In genomic region chr3:137864124-137864987, GRCm38 (mm10) we compare ENCODE assay signal across 8 mouse cellular contexts. TPM values are rescaled to one million over a fixed set of nuclear protein-coding genes. Genes with fewer than 3 reads are reported as not detected.
DNase-seq lines count a peak whose midpoint lies in the region; ATAC-seq and TF ChIP-seq lines count a peak whose summit lies in the region.

Gene H2afz, plus strand, starts transcription at chr3:137864487.

- no peaks in the 10 kb centered on the region for H3K27me3 ChIP-seq in E14TG2a.4 (ENCODE audit: insufficient read depth, low read length)
- no peaks in the 10 kb centered on the region for H3K27me3 ChIP-seq in forebrain, embryonic 13.5 days
- H3K27me3 ChIP-seq in liver, postnatal 0 days (ENCODE audit: insufficient read depth, low read length) = no peaks in the 10 kb centered on the region
- H3K27me3 ChIP-seq in neural tube, embryonic 14.5 days (ENCODE audit: control insufficient read depth, insufficient read depth, low read length) = no peaks in the 10 kb centered on the region

- no peak for TF ChIP-seq CTCF in E14TG2a.4 (conservative IDR thresholded peaks at IDR 0.05; ENCODE audit: low read length)
- peak; percentile 39; the same call in 1 of the 2 replicates for TF ChIP-seq CTCF in liver, postnatal 0 days (IDR thresholded peaks at IDR 0.05; ENCODE audit: low read depth)

- peak; percentile 96 for DNase-seq in c-Kit-positive CD71-positive TER-119-positive erythroid progenitor cells, embryonic 14.5 days (ENCODE audit: low spot score)
- DNase-seq in heart, postnatal 10 days = peak; percentile 99
- peak; percentile 86 for DNase-seq in large intestine, adult 2 months (ENCODE audit: low read depth, low spot score)
- peak; percentile 98 for DNase-seq in liver, postnatal 0 days
- DNase-seq in testis, postnatal 10 days (ENCODE audit: low spot score) = peak; percentile 99

- 0% methylated on average over 56 of the region's 115 CpGs for WGBS in forebrain, embryonic 13.5 days
- 1% methylated on average over 104 of the region's 115 CpGs for WGBS in large intestine, adult 2 months
- WGBS in liver, postnatal 0 days (ENCODE audit: insufficient replicate concordance) = 2% methylated on average over 60 of the region's 115 CpGs
- WGBS in neural tube, embryonic 14.5 days = under 1% methylated on average over 82 of the region's 115 CpGs

- H3K4me1 ChIP-seq in E14TG2a.4 (replicated peaks; ENCODE audit: low read depth, low read length) = peaks cover 25% of the 10 kb centered on the region
- H3K4me1 ChIP-seq in forebrain, embryonic 13.5 days = peaks cover 32% of the 10 kb centered on the region
- H3K4me1 ChIP-seq in liver, postnatal 0 days (ENCODE audit: insufficient read depth) = peaks cover 24% of the 10 kb centered on the region
- H3K4me1 ChIP-seq in neural tube, embryonic 14.5 days (ENCODE audit: control insufficient read depth, insufficient read depth, low read length) = peaks cover 11% of the 10 kb centered on the region; the same call in 1 of the 2 replicates

- no peak; the same call in 1 of the 2 replicates for TF ChIP-seq EP300 in liver, postnatal 0 days (IDR thresholded peaks at IDR 0.05; ENCODE audit: low read depth)

- peaks cover 20% of the 10 kb centered on the region for H3K36me3 ChIP-seq in E14TG2a.4 (ENCODE audit: insufficient read depth, low read length)
- H3K36me3 ChIP-seq in forebrain, embryonic 13.5 days (ENCODE audit: poor library complexity, severe bottlenecking) = 0 out of 2 replicates have a peak, but pooled peaks cover 10% of the 10 kb centered on the region
- H3K36me3 ChIP-seq in liver, postnatal 0 days (replicated peaks; ENCODE audit: insufficient read depth, low read length) = peaks cover 8% of the 10 kb centered on the region
- H3K36me3 ChIP-seq in neural tube, embryonic 14.5 days (ENCODE audit: control insufficient read depth, insufficient read depth, low read length) = no peaks in the 10 kb centered on the region

- intact Hi-C loops in heart, postnatal 10 days (cut with DNase I) = loop anchor here (1.0 to 10.0 kb wide), 3 partner anchors 54 to 660 kb away; partner anchors contain the start of genes Eif4e, Lamtor3 and Trmt10a

- peak within 1 kb of the TSS; percentile 64 for H3K4me2 ChIP-seq in forebrain, embryonic 13.5 days
- peak within 1 kb of the TSS; percentile 89 for H3K4me2 ChIP-seq in liver, postnatal 0 days (ENCODE audit: low read depth, low read length)
- H3K4me2 ChIP-seq in neural tube, embryonic 14.5 days (ENCODE audit: low read depth, low read length) = peak within 1 kb of the TSS; percentile 60

- H3K9ac ChIP-seq in forebrain, embryonic 13.5 days = peak within 1 kb of the TSS; percentile 98
- H3K9ac ChIP-seq in liver, postnatal 0 days (replicated peaks) = peak within 1 kb of the TSS; percentile 95
- H3K9ac ChIP-seq in neural tube, embryonic 14.5 days (replicated peaks; ENCODE audit: low read depth, low read length) = peak within 1 kb of the TSS; percentile 83

- ATAC-seq in forebrain, embryonic 13.5 days = peak; percentile 95
- peak; percentile 89 for ATAC-seq in liver, postnatal 0 days
- ATAC-seq in neural tube, embryonic 14.5 days (ENCODE audit: low read depth) = peak; percentile 94

- peak within 1 kb of the TSS; percentile 94 for H3K4me3 ChIP-seq in E14TG2a.4 (replicated peaks; ENCODE audit: low read length)
- peak within 1 kb of the TSS; percentile 85 for H3K4me3 ChIP-seq in forebrain, embryonic 13.5 days
- H3K4me3 ChIP-seq in liver, postnatal 0 days (ENCODE audit: low read depth, low read length) = peak within 1 kb of the TSS; percentile 89
- H3K4me3 ChIP-seq in neural tube, embryonic 14.5 days (ENCODE audit: low read depth, low read length) = peak within 1 kb of the TSS; percentile 74

- peak within 1 kb of the TSS; percentile 98 for H3K27ac ChIP-seq in forebrain, embryonic 13.5 days
- peak within 1 kb of the TSS; percentile 98 for H3K27ac ChIP-seq in liver, postnatal 0 days (ENCODE audit: low read depth)
- peak within 1 kb of the TSS; percentile 95 for H3K27ac ChIP-seq in neural tube, embryonic 14.5 days (ENCODE audit: low read depth, low read length)

- no peaks in the 10 kb centered on the region for H3K9me3 ChIP-seq in E14TG2a.4 (ENCODE audit: low read length)
- H3K9me3 ChIP-seq in forebrain, embryonic 13.5 days (replicated peaks) = no peaks in the 10 kb centered on the region
- no peaks in the 10 kb centered on the region for H3K9me3 ChIP-seq in liver, postnatal 0 days (ENCODE audit: low read length)
- H3K9me3 ChIP-seq in neural tube, embryonic 14.5 days (ENCODE audit: control insufficient read depth, low read length) = no peaks in the 10 kb centered on the region

RNA-seq across cellular contexts. Expression of gene H2afz, which starts in this region (rescaled TPM):
- polyA plus RNA-seq in forebrain, embryonic 13.5 days (2015; fragmentation: Nextera tagmentation; extraction: Ambion mirVana) = 2,450 and 2,763 TPM in 2 replicates
- total RNA-seq in heart, postnatal 10 days (2021) = 100 to 1,000 TPM; 153 to 154 TPM
- 1,057 and 1,209 TPM in 2 replicates for polyA plus RNA-seq in large intestine, adult 2 months (2012; rRNA removed)
- polyA plus RNA-seq in liver, postnatal 0 days (2015; fragmentation: Nextera tagmentation; extraction: Ambion mirVana) = 651 and 676 TPM in 2 replicates
- polyA plus RNA-seq in neural tube, embryonic 14.5 days (2014; fragmentation: Nextera tagmentation; extraction: Ambion mirVana) = 673 and 776 TPM in 2 replicates

Comparison
In these comparisons a context has a peak if more than half of its experiments do, and no peak if none do; other contexts are left out.
1. Peak in every context shown above with its lines: DNase-seq, ATAC-seq, H3K4me3 ChIP-seq and H3K27ac ChIP-seq.